Mouse (Mus musculus): Measurements from ENCODE around the gene Thap2. TPM values are rescaled to one million over a fixed set of nuclear protein-coding genes. Genes with fewer than 3 reads are reported as not detected.

The Thap2 gene
- total and polyA plus RNA-seq, 2 experiments from 2014 or later, result 10.1 to 11.8 TPM

DNA sequence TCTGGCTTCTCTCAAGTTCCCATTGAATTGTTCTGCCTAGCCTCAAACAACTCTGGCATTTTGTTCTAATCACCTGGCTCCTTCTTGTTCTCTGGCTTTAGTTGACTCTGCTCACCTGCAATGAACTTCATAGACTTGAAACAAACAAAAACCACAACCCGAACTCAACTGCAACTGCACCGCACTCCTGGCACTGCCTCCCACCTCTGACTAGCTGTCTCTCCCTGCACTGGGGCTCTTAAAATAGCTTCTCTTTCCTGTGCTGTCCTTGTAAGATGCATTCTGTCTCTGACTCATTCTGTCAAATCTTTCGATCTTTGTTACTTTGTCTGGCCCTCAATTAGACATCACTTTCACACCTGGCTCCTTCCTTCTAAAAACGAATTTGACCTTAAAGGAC is 21.1 kb downstream of the Thap2 start:
- no peak overlapping the region for H3K27ac ChIP-seq
- DNase-seq (ENCODE audit: low spot score), result no peak
- no peaks in the 10 kb centered on the region for H3K27me3 ChIP-seq (ENCODE audit: insufficient read depth, low read length)
- no peak for TF ChIP-seq CTCF (IDR thresholded peaks at IDR 0.05; ENCODE audit: low read depth)
- H3K4me3 ChIP-seq (ENCODE audit: low read length), result no peak overlapping the region
- WGBS, result 88% methylated on average over 4 of the region's 4 CpGs
- no peaks in the 10 kb centered on the region for H3K9me3 ChIP-seq (ENCODE audit: low read length)
- no peaks in the 10 kb centered on the region for H3K36me3 ChIP-seq (ENCODE audit: insufficient read depth, low read length)
- peaks cover 6% of the 10 kb centered on the region; the same call in 1 of the 2 replicates for H3K4me1 ChIP-seq (ENCODE audit: insufficient read depth, low read length)
- peak overlapping the region; percentile 82 for H3K4me2 ChIP-seq (ENCODE audit: low read depth, low read length)
- H3K9ac ChIP-seq (replicated peaks; ENCODE audit: low read length), result no peak overlapping the region
- ATAC-seq, result no peak

- Histone ChIP-seq H3K27ac (peak overlapping the region; percentile 89), H3K9me3 (ENCODE audit: low read length) (no peaks in the 10 kb centered on the region), H3K4me3 (ENCODE audit: low read length) (peak overlapping the region; percentile 61), H3K9ac (replicated peaks; ENCODE audit: low read length) (peak overlapping the region; percentile 49), H3K4me1 (ENCODE audit: insufficient read depth, low read length) (peaks cover 6% of the 10 kb centered on the region; the same call in 1 of the 2 replicates), H3K27me3 (ENCODE audit: insufficient read depth, low read length) (no peaks in the 10 kb centered on the region), H3K36me3 (ENCODE audit: insufficient read depth, low read length) (no peaks in the 10 kb centered on the region), H3K4me2 (ENCODE audit: low read depth, low read length) (peak overlapping the region; percentile 82)
- TF ChIP-seq CTCF (IDR thresholded peaks at IDR 0.05; ENCODE audit: low read depth), result no peak
- 7% methylated on average over 9 of the region's 9 CpGs for WGBS
- DNase-seq (ENCODE audit: low spot score), result no peak
- ATAC-seq, result no peak
Observed at GRCm38 (mm10) chr10:115362623-115362964, 21.6 kb downstream of the Thap2 start.

GRCm38 (mm10) chr10:115361840-115362622 is 22.2 kb downstream of the Thap2 start, which contains the start of gene Tmem19:
Gene Tmem19 (minus strand): TSS chr10:115362501.
- peak within 1 kb of the TSS; percentile 61 for H3K4me3 ChIP-seq (ENCODE audit: low read length)
- peak; percentile 100 for ATAC-seq
- WGBS, result under 1% methylated on average over 57 of the region's 58 CpGs
- H3K9me3 ChIP-seq (ENCODE audit: low read length), result no peaks in the 10 kb centered on the region
- H3K27ac ChIP-seq, result peak within 1 kb of the TSS; percentile 89
- no peak for TF ChIP-seq CTCF (IDR thresholded peaks at IDR 0.05; ENCODE audit: low read depth)
- no peaks in the 10 kb centered on the region for H3K27me3 ChIP-seq (ENCODE audit: insufficient read depth, low read length)
- peak; percentile 99 for DNase-seq (ENCODE audit: low spot score)
- peak within 1 kb of the TSS; percentile 82 for H3K4me2 ChIP-seq (ENCODE audit: low read depth, low read length)
- peaks cover 6% of the 10 kb centered on the region; the same call in 1 of the 2 replicates for H3K4me1 ChIP-seq (ENCODE audit: insufficient read depth, low read length)
- peak within 1 kb of the TSS; percentile 49 for H3K9ac ChIP-seq (replicated peaks; ENCODE audit: low read length)
- 0 out of 2 replicates have a peak, but pooled peaks cover 1% of the 10 kb centered on the region for H3K36me3 ChIP-seq (ENCODE audit: insufficient read depth, low read length)

- ATAC-seq, result no peak
- Histone ChIP-seq H3K4me2 (ENCODE audit: low read depth, low read length) (no peak overlapping the region), H3K9ac (replicated peaks; ENCODE audit: low read length) (no peak overlapping the region), H3K36me3 (ENCODE audit: insufficient read depth, low read length) (peaks cover 8% of the 10 kb centered on the region; the same call in 1 of the 2 replicates), H3K27me3 (ENCODE audit: insufficient read depth, low read length) (no peaks in the 10 kb centered on the region), H3K4me1 (ENCODE audit: insufficient read depth, low read length) (peaks cover 6% of the 10 kb centered on the region; the same call in 1 of the 2 replicates), H3K9me3 (ENCODE audit: low read length) (no peaks in the 10 kb centered on the region), H3K4me3 (ENCODE audit: low read length) (no peak overlapping the region), H3K27ac (no peak overlapping the region)
- WGBS, result 92% methylated on average over 7 of the region's 7 CpGs
- no peak for DNase-seq (ENCODE audit: low spot score)
- TF ChIP-seq CTCF (IDR thresholded peaks at IDR 0.05; ENCODE audit: low read depth), result no peak
Observed at GRCm38 (mm10) chr10:115359066-115359465, 25.2 kb downstream of the Thap2 start.

GRCm38 (mm10) chr10:115358216-115358919 is 25.9 kb downstream of the Thap2 start:
- Histone ChIP-seq H3K9me3 (ENCODE audit: low read length) (no peaks in the 10 kb centered on the region), H3K36me3 (ENCODE audit: insufficient read depth, low read length) (peaks cover 8% of the 10 kb centered on the region; the same call in 1 of the 2 replicates), H3K27me3 (ENCODE audit: insufficient read depth, low read length) (no peaks in the 10 kb centered on the region), H3K27ac (no peak overlapping the region), H3K4me1 (ENCODE audit: insufficient read depth, low read length) (peaks cover 6% of the 10 kb centered on the region; the same call in 1 of the 2 replicates), H3K4me2 (ENCODE audit: low read depth, low read length) (no peak overlapping the region), H3K4me3 (ENCODE audit: low read length) (no peak overlapping the region), H3K9ac (replicated peaks; ENCODE audit: low read length) (no peak overlapping the region)
- no peak for ATAC-seq
- WGBS, result 94% methylated on average over 17 of the region's 17 CpGs
- no peak for TF ChIP-seq CTCF (IDR thresholded peaks at IDR 0.05; ENCODE audit: low read depth)
- no peak for DNase-seq (ENCODE audit: low spot score)

DNA sequence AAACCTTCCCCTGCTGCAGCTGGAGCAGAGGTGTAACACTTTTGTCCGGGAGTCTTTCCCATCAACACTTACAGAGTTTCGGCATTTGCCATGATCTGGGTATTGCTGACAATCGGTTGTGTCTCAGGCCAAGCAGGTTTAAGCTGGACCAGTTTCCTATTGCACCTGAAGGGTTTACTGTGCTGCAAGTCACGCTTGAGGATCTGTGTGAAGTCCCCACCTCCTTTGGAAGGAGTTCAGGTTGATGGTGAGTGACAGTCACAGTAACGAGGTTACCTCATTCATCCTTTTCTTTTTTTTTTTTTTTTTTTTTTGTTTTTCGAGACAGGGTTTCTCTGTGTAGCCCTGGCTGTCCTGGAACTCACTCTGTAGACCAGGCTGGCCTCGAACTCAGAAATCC is 28.1 kb downstream of the Thap2 start:
- H3K27ac ChIP-seq, result no peak overlapping the region
- peaks cover 8% of the 10 kb centered on the region; the same call in 1 of the 2 replicates for H3K36me3 ChIP-seq (ENCODE audit: insufficient read depth, low read length)
- ATAC-seq (no peak), DNase-seq (ENCODE audit: low spot score) (no peak)
- no peaks in the 10 kb centered on the region for H3K27me3 ChIP-seq (ENCODE audit: insufficient read depth, low read length)
- no peaks in the 10 kb centered on the region for H3K9me3 ChIP-seq (ENCODE audit: low read length)
- H3K9ac ChIP-seq (replicated peaks; ENCODE audit: low read length), result no peak overlapping the region
- no peak for TF ChIP-seq CTCF (IDR thresholded peaks at IDR 0.05; ENCODE audit: low read depth)
- no peak overlapping the region for H3K4me3 ChIP-seq (ENCODE audit: low read length)
- no peak overlapping the region for H3K4me2 ChIP-seq (ENCODE audit: low read depth, low read length)
- WGBS, result 93% methylated on average over 5 of the region's 7 CpGs
- H3K4me1 ChIP-seq (ENCODE audit: insufficient read depth, low read length), result 0 out of 2 replicates have a peak, but pooled peaks cover 2% of the 10 kb centered on the region

Measured in hindbrain, postnatal 0 days (tissue).